Mouse (Mus musculus): ENCODE measurements around the gene Triobp. TPM values are rescaled to one million over a fixed set of nuclear protein-coding genes. Genes with fewer than 3 reads are reported as not detected.

Triobp gene
- polyA plus RNA-seq, 1 experiment from 2014 or later, result 20.8 TPM

- Histone ChIP-seq H3K27me3 (ENCODE audit: control insufficient read depth, insufficient read depth, low read depth, low read length) (no peaks in the 10 kb centered on the region; the same call in 1 of the 2 replicates), H3K4me2 (ENCODE audit: low read depth, low read length) (no peak overlapping the region)
- 35% methylated on average over 6 of the region's 6 CpGs for WGBS (ENCODE audit: insufficient replicate concordance)
These were observed 24.1 kb downstream of the Triobp start for GRCm38 (mm10) chr15:78971626-78972025.

GRCm38 (mm10) chr15:78973950-78974349, 26.4 kb downstream of the Triobp start:
- ATAC-seq (ENCODE audit: low read depth), result no peak
- no peak overlapping the region for H3K4me2 ChIP-seq (ENCODE audit: low read depth, low read length)
- H3K27ac ChIP-seq (ENCODE audit: low read length), result no peak overlapping the region
- no peaks in the 10 kb centered on the region for H3K9me3 ChIP-seq (replicated peaks; ENCODE audit: control insufficient read depth, low read length)
- 61% methylated on average over 7 of the region's 7 CpGs for WGBS (ENCODE audit: insufficient replicate concordance)
- H3K27me3 ChIP-seq (ENCODE audit: control insufficient read depth, insufficient read depth, low read depth, low read length), result no peaks in the 10 kb centered on the region; the same call in 1 of the 2 replicates
- peaks cover 7% of the 10 kb centered on the region for H3K4me1 ChIP-seq (ENCODE audit: control insufficient read depth, low read depth, low read length)
- no peak overlapping the region for H3K9ac ChIP-seq (ENCODE audit: low read depth, low read length)
- H3K36me3 ChIP-seq (ENCODE audit: control insufficient read depth, insufficient read depth), result no peaks in the 10 kb centered on the region
- no peak overlapping the region for H3K4me3 ChIP-seq (ENCODE audit: low read depth, low read length)

More at GRCm38 (mm10) chr15:78971626-78972025, 24.1 kb downstream of the Triobp start:
- Histone ChIP-seq H3K9ac (ENCODE audit: low read depth, low read length) (no peak overlapping the region), H3K4me3 (ENCODE audit: low read depth, low read length) (no peak overlapping the region), H3K9me3 (replicated peaks; ENCODE audit: control insufficient read depth, low read length) (no peaks in the 10 kb centered on the region), H3K27ac (ENCODE audit: low read length) (no peak overlapping the region), H3K36me3 (ENCODE audit: control insufficient read depth, insufficient read depth) (no peaks in the 10 kb centered on the region), H3K4me1 (ENCODE audit: control insufficient read depth, low read depth, low read length) (no peaks in the 10 kb centered on the region)
- no peak for ATAC-seq (ENCODE audit: low read depth)

- no peak for ATAC-seq (ENCODE audit: low read depth)
- Histone ChIP-seq H3K27ac (ENCODE audit: low read length) (peak overlapping the region; percentile 27; the same call in 1 of the 2 replicates), H3K9me3 (replicated peaks; ENCODE audit: control insufficient read depth, low read length) (no peaks in the 10 kb centered on the region), H3K36me3 (ENCODE audit: control insufficient read depth, insufficient read depth) (no peaks in the 10 kb centered on the region), H3K9ac (ENCODE audit: low read depth, low read length) (no peak overlapping the region), H3K27me3 (ENCODE audit: control insufficient read depth, insufficient read depth, low read depth, low read length) (no peaks in the 10 kb centered on the region), H3K4me2 (ENCODE audit: low read depth, low read length) (no peak overlapping the region), H3K4me1 (ENCODE audit: control insufficient read depth, low read depth, low read length) (peaks cover 21% of the 10 kb centered on the region), H3K4me3 (ENCODE audit: low read depth, low read length) (no peak overlapping the region)
- WGBS (ENCODE audit: insufficient replicate concordance), result 64% methylated on average over 8 of the region's 8 CpGs
These were observed 30.2 kb downstream of the Triobp start for GRCm38 (mm10) chr15:78977676-78978159.

- H3K4me2 ChIP-seq (ENCODE audit: low read depth, low read length), result no peak overlapping the region
- no peak overlapping the region for H3K9ac ChIP-seq (ENCODE audit: low read depth, low read length)
- peaks cover 25% of the 10 kb centered on the region for H3K4me1 ChIP-seq (ENCODE audit: control insufficient read depth, low read depth, low read length)
- ATAC-seq (ENCODE audit: low read depth), result peak; percentile 20
- WGBS (ENCODE audit: insufficient replicate concordance), result 12% methylated on average over 4 of the region's 4 CpGs
- H3K27ac ChIP-seq (ENCODE audit: low read length), result peak overlapping the region; percentile 63
- H3K27me3 ChIP-seq (ENCODE audit: control insufficient read depth, insufficient read depth, low read depth, low read length), result no peaks in the 10 kb centered on the region
- no peaks in the 10 kb centered on the region for H3K36me3 ChIP-seq (ENCODE audit: control insufficient read depth, insufficient read depth)
- H3K4me3 ChIP-seq (ENCODE audit: low read depth, low read length), result no peak overlapping the region
- no peaks in the 10 kb centered on the region for H3K9me3 ChIP-seq (replicated peaks; ENCODE audit: control insufficient read depth, low read length)
These were observed 31.4 kb downstream of the Triobp start for GRCm38 (mm10) chr15:78978875-78979274.

- Histone ChIP-seq H3K36me3 (ENCODE audit: control insufficient read depth, insufficient read depth) (no peaks in the 10 kb centered on the region), H3K27me3 (ENCODE audit: control insufficient read depth, insufficient read depth, low read depth, low read length) (no peaks in the 10 kb centered on the region), H3K9ac (ENCODE audit: low read depth, low read length) (no peak overlapping the region), H3K4me2 (ENCODE audit: low read depth, low read length) (no peak overlapping the region), H3K9me3 (replicated peaks; ENCODE audit: control insufficient read depth, low read length) (no peaks in the 10 kb centered on the region), H3K4me3 (ENCODE audit: low read depth, low read length) (no peak overlapping the region), H3K27ac (ENCODE audit: low read length) (no peak overlapping the region), H3K4me1 (ENCODE audit: control insufficient read depth, low read depth, low read length) (peaks cover 37% of the 10 kb centered on the region)
- no peak for ATAC-seq (ENCODE audit: low read depth)
- 76% methylated on average over 4 of the region's 4 CpGs for WGBS (ENCODE audit: insufficient replicate concordance)
These were observed 32.6 kb downstream of the Triobp start for GRCm38 (mm10) chr15:78980084-78980483.

GRCm38 (mm10) chr15:78982658-78983435, 35.3 kb downstream of the Triobp start:
- Histone ChIP-seq H3K4me1 (ENCODE audit: control insufficient read depth, low read depth, low read length) (peaks cover 38% of the 10 kb centered on the region), H3K36me3 (ENCODE audit: control insufficient read depth, insufficient read depth) (no peaks in the 10 kb centered on the region), H3K9me3 (replicated peaks; ENCODE audit: control insufficient read depth, low read length) (no peaks in the 10 kb centered on the region), H3K27ac (ENCODE audit: low read length) (peak overlapping the region; percentile 98), H3K4me2 (ENCODE audit: low read depth, low read length) (peak overlapping the region; percentile 94), H3K4me3 (ENCODE audit: low read depth, low read length) (peak overlapping the region; percentile 99), H3K27me3 (ENCODE audit: control insufficient read depth, insufficient read depth, low read depth, low read length) (no peaks in the 10 kb centered on the region), H3K9ac (ENCODE audit: low read depth, low read length) (peak overlapping the region; percentile 96)
- peak; percentile 90 for ATAC-seq (ENCODE audit: low read depth)
- under 1% methylated on average over 62 of the region's 67 CpGs for WGBS (ENCODE audit: insufficient replicate concordance)

GRCm38 (mm10) chr15:78983436-78984285, 36.1 kb downstream of the Triobp start:
- peaks cover 33% of the 10 kb centered on the region for H3K4me1 ChIP-seq (ENCODE audit: control insufficient read depth, low read depth, low read length)

GRCm38 (mm10) chr15:78984286-78984778, 36.8 kb downstream of the Triobp start:
- Histone ChIP-seq H3K4me2 (ENCODE audit: low read depth, low read length) (peak overlapping the region; percentile 94), H3K36me3 (ENCODE audit: control insufficient read depth, insufficient read depth) (0 out of 2 replicates have a peak, but pooled peaks cover 3% of the 10 kb centered on the region), H3K27ac (ENCODE audit: low read length) (peak overlapping the region; percentile 98), H3K9me3 (replicated peaks; ENCODE audit: control insufficient read depth, low read length) (no peaks in the 10 kb centered on the region), H3K27me3 (ENCODE audit: control insufficient read depth, insufficient read depth, low read depth, low read length) (no peaks in the 10 kb centered on the region), H3K9ac (ENCODE audit: low read depth, low read length) (peak overlapping the region; percentile 96), H3K4me3 (ENCODE audit: low read depth, low read length) (peak overlapping the region; percentile 99), H3K4me1 (ENCODE audit: control insufficient read depth, low read depth, low read length) (peaks cover 27% of the 10 kb centered on the region)
- ATAC-seq (ENCODE audit: low read depth), result no peak
- WGBS (ENCODE audit: insufficient replicate concordance), result 13% methylated on average over 5 of the region's 5 CpGs

More at GRCm38 (mm10) chr15:78983436-78984285, 36.1 kb downstream of the Triobp start:
- ATAC-seq (ENCODE audit: low read depth), result peak; percentile 47
- Histone ChIP-seq H3K4me2 (ENCODE audit: low read depth, low read length) (peak overlapping the region; percentile 94), H3K9me3 (replicated peaks; ENCODE audit: control insufficient read depth, low read length) (no peaks in the 10 kb centered on the region), H3K27me3 (ENCODE audit: control insufficient read depth, insufficient read depth, low read depth, low read length) (no peaks in the 10 kb centered on the region), H3K9ac (ENCODE audit: low read depth, low read length) (peak overlapping the region; percentile 96), H3K36me3 (ENCODE audit: control insufficient read depth, insufficient read depth) (0 out of 2 replicates have a peak, but pooled peaks cover 3% of the 10 kb centered on the region), H3K27ac (ENCODE audit: low read length) (peak overlapping the region; percentile 98), H3K4me3 (ENCODE audit: low read depth, low read length) (peak overlapping the region; percentile 99)
- WGBS (ENCODE audit: insufficient replicate concordance), result under 1% methylated on average over 21 of the region's 21 CpGs
